Mouse (Mus musculus) MEL (cell line): ENCODE data around the gene Sh3yl1. TPM values are rescaled to one million over a fixed set of nuclear protein-coding genes. Genes with fewer than 3 reads are reported as not detected.

Experiments used
- DNase-seq: peaks from one replicate; pipeline ENCODE4 v3.0.0; 2011; ENCODE audit warnings: low read depth, low spot score
- H3K27ac ChIP-seq: 2 replicates; pipeline ENCODE4 v1.5.1; 2012; ENCODE audit warnings: low read depth, mild to moderate bottlenecking, control low read depth, low read length, moderate library complexity; ENCODE audit not compliant: control insufficient read depth
- H3K27me3 ChIP-seq, 2 experiments: fragments of 150-350 bp in 1 of 2; sonication (generic) in 1 of 2; 2 replicates each; pipeline ENCODE4 v1.6.1; 2012; ENCODE audit warnings: low read length in 2 of 2, mild to moderate bottlenecking in 2 of 2, improper control_type of control experiment in 1 of 2, moderate library complexity in 1 of 2; ENCODE audit not compliant: insufficient read depth in 2 of 2, control insufficient read depth in 1 of 2
- H3K36me3 ChIP-seq, 2 experiments: 2 replicates each; pipeline ENCODE4 v1.6.1; 2012 to 2014; ENCODE audit warnings: low read length in 2 of 2, improper control_type of control experiment in 1 of 2, inconsistent platforms in 1 of 2, mild to moderate bottlenecking in 1 of 2; ENCODE audit not compliant: insufficient read depth in 2 of 2, control insufficient read depth in 1 of 2
- H3K4me1 ChIP-seq, 2 experiments: fragments of 150-350 bp in 1 of 2; sonication (generic) in 1 of 2; 2 replicates each; pipeline ENCODE4 v1.6.1; 2012; ENCODE audit warnings: low read length in 2 of 2, improper control_type of control experiment in 1 of 2, mild to moderate bottlenecking in 1 of 2; ENCODE audit not compliant: insufficient read depth in 2 of 2, control insufficient read depth in 1 of 2
- H3K4me3 ChIP-seq, 2 experiments: fragments of 150-350 bp in 1 of 2; sonication (generic) in 1 of 2; 2 replicates each; pipeline ENCODE4 v1.5.1; 2012; ENCODE audit warnings: low read depth in 2 of 2, low read length in 2 of 2, mild to moderate bottlenecking in 2 of 2, moderate library complexity in 2 of 2, control low read depth in 1 of 2, improper control_type of control experiment in 1 of 2; ENCODE audit not compliant: control insufficient read depth in 1 of 2, insufficient read depth in 1 of 2
- H3K79me2 ChIP-seq: 2 replicates; pipeline ENCODE4 v1.6.1; 2012; ENCODE audit warnings: mild to moderate bottlenecking, low read length, moderate library complexity; ENCODE audit not compliant: control insufficient read depth, poor library complexity, insufficient read depth
- H3K9ac ChIP-seq: 2 replicates; pipeline ENCODE4 v1.6.1; 2012; ENCODE audit warnings: low read depth, mild to moderate bottlenecking, control low read depth, low read length, moderate library complexity; ENCODE audit not compliant: control insufficient read depth, poor library complexity, severe bottlenecking
- H3K9me3 ChIP-seq: fragments of 150-350 bp; sonication (generic); replicated peaks from 2 replicates; pipeline ENCODE4 v1.6.1; 2012; ENCODE audit warnings: mild to moderate bottlenecking, low read length, improper control_type of control experiment, moderate library complexity; ENCODE audit not compliant: insufficient read depth
- BHLHE40 ChIP-seq: IDR thresholded peaks from 2 replicates; pipeline ENCODE4 v1.6.1; 2012; ENCODE audit warnings: low read depth, mild to moderate bottlenecking, inconsistent platforms, low read length, improper control_type of control experiment, borderline replicate concordance
- CHD1 ChIP-seq: IDR thresholded peaks from 2 replicates; pipeline ENCODE4 v1.6.1; 2012; ENCODE audit warnings: low read depth, mild to moderate bottlenecking, inconsistent platforms, low read length, improper control_type of control experiment
- CHD2 ChIP-seq: IDR thresholded peaks from 2 replicates; pipeline ENCODE4 v1.6.1; 2011; ENCODE audit warnings: low read length, improper control_type of control experiment
- CTCF ChIP-seq, 3 experiments: IDR thresholded peaks in 2 of 3; conservative IDR thresholded peaks in 1 of 3; 2 replicates each; pipeline ENCODE4 v1.5.1; 2011 to 2012; ENCODE audit warnings: low read length in 3 of 3, low read depth in 2 of 3, mild to moderate bottlenecking in 2 of 3, improper control_type of control experiment in 1 of 3, inconsistent platforms in 1 of 3, mixed read lengths in 1 of 3, moderate library complexity in 1 of 3; ENCODE audit not compliant: control insufficient read depth in 1 of 3, insufficient read depth in 1 of 3, poor library complexity in 1 of 3, severe bottlenecking in 1 of 3
- ELF1 ChIP-seq: IDR thresholded peaks from 2 replicates; pipeline ENCODE4 v1.6.1; 2014; ENCODE audit warnings: low read depth, mild to moderate bottlenecking, inconsistent platforms, low read length, improper control_type of control experiment, moderate library complexity
- EP300 ChIP-seq, 2 experiments: IDR thresholded peaks; 2 replicates each; pipeline ENCODE4 v1.6.1; 2011; ENCODE audit warnings: improper control_type of control experiment in 2 of 2, low read length in 2 of 2, low read depth in 1 of 2, mild to moderate bottlenecking in 1 of 2
- ETS1 ChIP-seq: IDR thresholded peaks from 2 replicates; pipeline ENCODE4 v1.6.1; 2012; ENCODE audit warnings: low read depth, mild to moderate bottlenecking, inconsistent platforms, low read length, improper control_type of control experiment, moderate library complexity
- GATA1 ChIP-seq: IDR thresholded peaks from 2 replicates; pipeline ENCODE4 v1.6.1; 2011; ENCODE audit warnings: low read depth, low read length, improper control_type of control experiment
- HCFC1 ChIP-seq: IDR thresholded peaks from 2 replicates; pipeline ENCODE4 v1.6.1; 2012; ENCODE audit warnings: low read depth, mild to moderate bottlenecking, inconsistent platforms, low read length, improper control_type of control experiment, moderate library complexity
- MAX ChIP-seq: IDR thresholded peaks from 2 replicates; pipeline ENCODE4 v1.6.1; 2011; ENCODE audit warnings: low read length, improper control_type of control experiment
- MEF2A ChIP-seq: IDR thresholded peaks from 2 replicates; pipeline ENCODE4 v1.6.1; 2014; ENCODE audit warnings: low read depth, mild to moderate bottlenecking, inconsistent platforms, low read length, improper control_type of control experiment; ENCODE audit not compliant: poor library complexity, insufficient replicate concordance, severe bottlenecking; ENCODE audit errors: extremely low read depth
- NELFE ChIP-seq: IDR thresholded peaks from 2 replicates; pipeline ENCODE4 v1.6.1; 2011; ENCODE audit warnings: low read depth, low read length, improper control_type of control experiment
- NRF1 ChIP-seq: IDR thresholded peaks from 2 replicates; pipeline ENCODE4 v1.6.1; 2014; ENCODE audit warnings: low read depth, mild to moderate bottlenecking, inconsistent platforms, low read length, improper control_type of control experiment, moderate library complexity; ENCODE audit not compliant: poor library complexity, insufficient read depth, severe bottlenecking
- POLR2AphosphoS2 ChIP-seq: IDR thresholded peaks from 2 replicates; pipeline ENCODE4 v1.6.1; 2011; ENCODE audit warnings: low read length, improper control_type of control experiment
- POLR2AphosphoS5 ChIP-seq: IDR thresholded peaks from 2 replicates; pipeline ENCODE4 v1.6.1; 2012; ENCODE audit warnings: low read depth, borderline replicate concordance, mild to moderate bottlenecking, inconsistent platforms, low read length, moderate library complexity, mixed read lengths
- RAD21 ChIP-seq: IDR thresholded peaks from 2 replicates; pipeline ENCODE4 v1.6.1; 2011; ENCODE audit warnings: mild to moderate bottlenecking, low read depth, low read length, improper control_type of control experiment
- RCOR1 ChIP-seq: IDR thresholded peaks from 2 replicates; pipeline ENCODE4 v1.6.1; 2012; ENCODE audit warnings: low read depth, mild to moderate bottlenecking, inconsistent platforms, low read length, improper control_type of control experiment
- SIN3A ChIP-seq: IDR thresholded peaks from 2 replicates; pipeline ENCODE4 v1.6.1; 2012; ENCODE audit warnings: low read length, improper control_type of control experiment, inconsistent platforms
- SMC3 ChIP-seq: IDR thresholded peaks from 2 replicates; pipeline ENCODE4 v1.6.1; 2011; ENCODE audit warnings: low read depth, low read length, improper control_type of control experiment
- TAL1 ChIP-seq: IDR thresholded peaks from 2 replicates; pipeline ENCODE4 v1.6.1; 2012; ENCODE audit warnings: mild to moderate bottlenecking, inconsistent platforms, low read length, moderate library complexity, mixed read lengths
- TCF12 ChIP-seq: IDR thresholded peaks from 2 replicates; pipeline ENCODE4 v1.6.1; 2014; ENCODE audit warnings: low read depth, mild to moderate bottlenecking, inconsistent platforms, low read length, improper control_type of control experiment, moderate library complexity
- UBTF ChIP-seq: IDR thresholded peaks from 2 replicates; pipeline ENCODE4 v1.6.1; 2012; ENCODE audit warnings: low read depth, mild to moderate bottlenecking, inconsistent platforms, low read length, improper control_type of control experiment, moderate library complexity, borderline replicate concordance; ENCODE audit not compliant: insufficient read depth
- USF1 ChIP-seq: IDR thresholded peaks from 2 replicates; pipeline ENCODE4 v1.6.1; 2014; ENCODE audit warnings: low read depth, mild to moderate bottlenecking, inconsistent platforms, low read length, improper control_type of control experiment, moderate library complexity
- USF2 ChIP-seq, 2 experiments: IDR thresholded peaks; 2 replicates each; pipeline ENCODE4 v1.6.1; 2011 to 2012; ENCODE audit warnings: improper control_type of control experiment in 2 of 2, low read length in 2 of 2, borderline replicate concordance in 1 of 2, inconsistent platforms in 1 of 2, low read depth in 1 of 2, mild to moderate bottlenecking in 1 of 2; ENCODE audit not compliant: insufficient read depth in 1 of 2
- ZC3H11A ChIP-seq: IDR thresholded peaks from 2 replicates; pipeline ENCODE4 v1.6.1; 2012; ENCODE audit warnings: low read depth, mild to moderate bottlenecking, inconsistent platforms, low read length, improper control_type of control experiment
- ZNF384 ChIP-seq: IDR thresholded peaks from 2 replicates; pipeline ENCODE4 v1.6.1; 2012; ENCODE audit warnings: low read depth, mild to moderate bottlenecking, inconsistent platforms, low read length, improper control_type of control experiment
- polyA plus RNA-seq, 2 experiments: library from polyadenylated mRNA; stranded (reverse) in 1 of 2; unstranded in 1 of 2; fragments of >175 nt in 1 of 2; fragments of >200 nt in 1 of 2; gene quantifications; 2 replicates each; pipeline versions ENCODE4 v1.2.1 to v1.2.4; 2012; ENCODE audit warnings: low replicate concordance in 2 of 2, low read depth in 1 of 2; ENCODE audit not compliant: insufficient read length in 2 of 2, insufficient read depth in 1 of 2, missing spikeins in 1 of 2
- total RNA-seq: library from RNA; depleted of rRNA; stranded (reverse); fragments of 300-350 nt; gene quantifications from 2 replicates; pipeline ENCODE4 v1.2.3, GENCODE M21; 2012

Sh3yl1 gene
- total and polyA plus RNA-seq, 3 experiments: 3.3 to 5.2 TPM; not detected in 1

GRCm38 (mm10) chr12:30885891-30886290 is 25.6 kb upstream of the Sh3yl1 start:
- Histone ChIP-seq H3K36me3 (no peaks in the 10 kb centered on the region), H3K79me2 (no peaks in the 10 kb centered on the region), H3K27ac (no peak overlapping the region), H3K9ac (no peak overlapping the region), H3K4me3 (no peak overlapping the region), H3K4me1 (no peaks in the 10 kb centered on the region), H3K9me3 (no peaks in the 10 kb centered on the region), H3K27me3 (peaks cover 2 to 3% of the 10 kb centered on the region in 2 experiments; a peak in 3 of 4 replicates)
- no peak for DNase-seq
- TF ChIP-seq CHD1 (no peak), NELFE (no peak), MAX (no peak), TAL1 (no peak), SMC3 (no peak), CTCF (IDR thresholded peaks at IDR 0.05 in 2 of 3, conservative IDR thresholded peaks at IDR 0.05 in 1 of 3; ENCODE audit: control insufficient read depth in 1 of 3, insufficient read depth in 1 of 3, low read depth in 2 of 3, low read length in 3 of 3, poor library complexity in 1 of 3, severe bottlenecking in 1 of 3) (no peak), UBTF (no peak), RAD21 (no peak), EP300 (IDR thresholded peaks at IDR 0.05; ENCODE audit: low read depth in 1 of 2, low read length in 2 of 2) (no peak), USF1 (no peak), NRF1 (no peak), USF2 (IDR thresholded peaks at IDR 0.05; ENCODE audit: borderline replicate concordance in 1 of 2, insufficient read depth in 1 of 2, low read depth in 1 of 2, low read length in 2 of 2) (no peak), GATA1 (no peak), ELF1 (no peak), MEF2A (no peak), RCOR1 (no peak), ETS1 (no peak), ZC3H11A (no peak)

- Histone ChIP-seq H3K9me3 (no peaks in the 10 kb centered on the region), H3K27ac (no peak overlapping the region), H3K9ac (no peak overlapping the region), H3K79me2 (no peaks in the 10 kb centered on the region), H3K4me1 (no peaks in the 10 kb centered on the region), H3K27me3 (no peaks in the 10 kb centered on the region), H3K36me3 (no peaks in the 10 kb centered on the region), H3K4me3 (no peak overlapping the region)
- TF ChIP-seq RAD21 (no peak), CHD2 (no peak), MEF2A (no peak), SIN3A (no peak), HCFC1 (no peak), POLR2AphosphoS5 (no peak), NRF1 (no peak), ELF1 (no peak), USF1 (no peak), BHLHE40 (no peak), TCF12 (no peak), ZNF384 (no peak), EP300 (IDR thresholded peaks at IDR 0.05; ENCODE audit: low read depth in 1 of 2, low read length in 2 of 2) (no peak), NELFE (no peak), POLR2AphosphoS2 (no peak), UBTF (no peak)
- DNase-seq: no peak
These were observed 23.5 kb upstream of the Sh3yl1 start for GRCm38 (mm10) chr12:30888003-30888402.
